Mouse (Mus musculus) heart, postnatal 14 days (tissue): Measurements from ENCODE around the gene Siah1a. TPM values are rescaled to one million over a fixed set of nuclear protein-coding genes. Genes with fewer than 3 reads are reported as not detected.

Source experiments
- DNase-seq, 2 experiments: peaks; one replicate each; pipeline ENCODE4 v3.0.0; 2021 to 2022
- intact Hi-C: fragments of 180-260 bp; cut with DNase I; formaldehyde crosslinking; loops from one replicate; pipeline ENCODE4 v1.15.1; 2025
- total RNA-seq, 2 experiments: library from RNA; stranded (reverse); gene quantifications; 2 replicates each; pipeline ENCODE4 v1.2.3; 2021

Siah1a gene
- total RNA-seq, 2 experiments from 2014 or later: 16.8 to 19.1 TPM

- no peak for DNase-seq
- intact Hi-C loops: no loop called here
Observed at GRCm38 (mm10) chr8:86712594-86712993, 33.1 kb downstream of the Siah1a start.

- intact Hi-C loops: no loop called here
- DNase-seq: no peak
Observed at GRCm38 (mm10) chr8:86707873-86708272, 37.9 kb downstream of the Siah1a start.

- intact Hi-C loops: no loop called here
- DNase-seq: no peak
Observed at GRCm38 (mm10) chr8:86706756-86707155, 39.0 kb downstream of the Siah1a start.

DNA sequence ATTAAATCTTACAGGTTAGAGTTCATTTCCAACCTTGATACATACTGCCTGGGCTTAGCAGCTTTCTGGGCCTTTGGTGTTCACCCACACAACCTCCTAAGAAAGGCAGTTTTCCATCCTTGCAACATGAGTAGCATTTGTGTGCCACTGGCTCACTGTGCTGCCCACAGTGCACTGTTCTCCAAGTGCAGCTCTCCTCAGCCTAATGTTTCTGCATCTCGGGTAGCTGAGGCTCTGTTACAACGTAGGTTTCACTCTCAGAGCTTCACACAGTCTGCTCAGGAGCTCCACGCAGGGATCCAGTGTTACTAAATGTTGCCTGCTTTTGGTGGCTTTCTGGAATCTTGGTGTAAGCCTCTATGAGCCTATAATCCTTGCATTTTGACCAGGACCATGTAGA lies 40.4 kb downstream of the Siah1a start:
- intact Hi-C loops: no loop called here
- no peak for DNase-seq

GRCm38 (mm10) chr8:86702453-86702852 lies 43.3 kb downstream of the Siah1a start:
- no peak for DNase-seq
- intact Hi-C loops: no loop called here

GRCm38 (mm10) chr8:86699471-86699870 lies 46.3 kb downstream of the Siah1a start:
- no peak for DNase-seq
- intact Hi-C loops: no loop called here

GRCm38 (mm10) chr8:86698811-86699421 lies 46.8 kb downstream of the Siah1a start:
- intact Hi-C loops: no loop called here
- no peak for DNase-seq

- intact Hi-C loops: no loop called here
- no peak for DNase-seq
Observed at GRCm38 (mm10) chr8:86695703-86696102, 50.0 kb downstream of the Siah1a start.

DNA sequence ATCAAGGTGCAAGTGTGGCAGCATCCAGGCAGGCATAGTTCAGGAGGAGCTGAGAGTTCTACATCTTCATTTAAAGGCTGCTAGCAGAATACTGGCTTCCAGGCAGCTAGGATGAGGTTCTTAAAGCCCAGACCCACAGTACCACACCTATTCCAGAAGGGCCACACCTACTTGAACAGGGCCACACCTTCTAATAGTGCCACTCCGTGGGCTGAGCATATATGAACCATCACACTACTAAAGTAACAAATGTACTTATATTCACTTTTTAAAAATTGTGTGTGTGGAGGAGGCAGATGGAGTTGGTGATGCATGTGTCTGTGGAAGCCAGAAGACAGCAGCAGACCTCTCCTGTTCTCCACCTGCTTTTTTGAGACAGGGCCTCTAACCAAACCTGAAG lies 51.7 kb downstream of the Siah1a start:
- DNase-seq: no peak

GRCm38 (mm10) chr8:86692107-86692506 lies 53.6 kb downstream of the Siah1a start:
- DNase-seq: no peak
- intact Hi-C loops: no loop called here

More for the DNA sequence above, 51.7 kb downstream of the Siah1a start:
- intact Hi-C loops: no loop called here

DNA sequence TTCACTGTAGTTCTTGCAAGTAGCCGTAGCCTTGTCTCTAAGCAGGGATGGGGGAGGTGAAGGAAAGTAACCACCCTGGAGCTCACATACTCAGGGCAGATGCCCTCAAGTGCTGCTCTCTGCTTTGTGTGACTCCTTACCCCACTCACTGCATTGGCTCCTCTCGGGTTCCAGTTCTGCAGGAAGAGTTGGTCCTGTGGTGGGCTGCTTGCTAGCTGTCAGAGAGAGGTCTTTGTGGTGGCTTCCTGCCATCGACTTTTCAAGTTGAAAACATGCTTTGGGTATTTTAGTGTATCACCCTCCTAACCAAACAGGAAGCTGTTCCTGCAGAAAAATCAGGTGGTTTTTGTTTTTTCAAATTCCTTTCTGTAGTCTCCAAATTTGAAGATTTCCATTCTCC lies 59.1 kb downstream of the Siah1a start:
- intact Hi-C loops: no loop called here
- DNase-seq: no peak

Other genes with a start within 250 kb of the Siah1a start
- under 1 TPM in 1 of 2 experiments, not detected in 1; 0.10 TPM for gene Abcc12, start 165.2 kb downstream of the Siah1a start, total RNA-seq
- gene Lonp2, start 121.9 kb downstream of the Siah1a start, total RNA-seq: 10 to 100 TPM; 60.2 to 62.4 TPM
- gene Gm10638, start 235 bp downstream of the Siah1a start, total RNA-seq: 1 to 10 TPM; 2.8 to 3.0 TPM
- gene N4bp1, start 139.3 kb upstream of the Siah1a start, total RNA-seq: 10 to 100 TPM; 17.1 to 18.0 TPM